Mouse (Mus musculus): ENCODE data around the gene Lpgat1. TPM values are rescaled to one million over a fixed set of nuclear protein-coding genes. Genes with fewer than 3 reads are reported as not detected.

The Lpgat1 gene
- polyA plus RNA-seq, 2 experiments: 4.3 to 7.7 TPM

DNA sequence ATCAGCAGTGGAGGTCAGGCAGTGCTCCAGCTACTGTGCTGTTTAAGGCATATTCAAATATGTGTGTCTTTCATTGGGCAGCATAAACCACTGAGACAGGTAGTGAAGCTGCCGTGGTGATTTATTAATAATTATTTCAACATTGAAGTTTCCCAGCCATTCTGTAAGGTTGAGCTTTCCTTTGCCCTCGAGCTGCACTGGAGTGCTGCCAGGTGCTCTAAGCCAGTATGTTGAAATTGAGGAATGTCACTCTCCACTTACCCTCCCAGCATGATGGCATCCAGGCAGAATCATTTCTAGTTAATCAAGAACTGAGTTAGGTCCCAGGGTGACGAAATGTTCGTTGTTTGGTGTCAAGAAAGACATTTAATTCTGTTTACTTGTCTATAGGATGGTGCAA is 24.4 kb upstream of the Lpgat1 start:
- H3K4me2 ChIP-seq (ENCODE audit: low read depth): no peak overlapping the region
- TF ChIP-seq CTCF (IDR thresholded peaks at IDR 0.05; ENCODE audit: low read depth) (no peak), EP300 (IDR thresholded peaks at IDR 0.05; ENCODE audit: low read depth) (no peak)
- no peaks in the 10 kb centered on the region for H3K27me3 ChIP-seq (ENCODE audit: control insufficient read depth, insufficient read depth, low read length)
- H3K36me3 ChIP-seq (replicated peaks; ENCODE audit: control insufficient read depth, insufficient read depth, low read depth): no peaks in the 10 kb centered on the region
- H3K9me3 ChIP-seq (ENCODE audit: control insufficient read depth, low read length): no peaks in the 10 kb centered on the region
- DNase-seq (ENCODE audit: low read depth in 3 of 3, low spot score in 3 of 3): no peak
- no peak overlapping the region for H3K4me3 ChIP-seq (ENCODE audit: insufficient read depth in 1 of 2, low read depth in 2 of 2, low read length in 2 of 2)
- no peak overlapping the region for H3K9ac ChIP-seq (replicated peaks)
- no peaks in the 10 kb centered on the region for H3K4me1 ChIP-seq (replicated peaks; ENCODE audit: control insufficient read depth in 2 of 2, insufficient read depth in 2 of 2, low read length in 1 of 2)
- WGBS (ENCODE audit: insufficient replicate concordance): 47% methylated on average over 4 of the region's 4 CpGs
- no peak for ATAC-seq (ENCODE audit: insufficient read depth)
- H3K27ac ChIP-seq: no peak overlapping the region

DNA sequence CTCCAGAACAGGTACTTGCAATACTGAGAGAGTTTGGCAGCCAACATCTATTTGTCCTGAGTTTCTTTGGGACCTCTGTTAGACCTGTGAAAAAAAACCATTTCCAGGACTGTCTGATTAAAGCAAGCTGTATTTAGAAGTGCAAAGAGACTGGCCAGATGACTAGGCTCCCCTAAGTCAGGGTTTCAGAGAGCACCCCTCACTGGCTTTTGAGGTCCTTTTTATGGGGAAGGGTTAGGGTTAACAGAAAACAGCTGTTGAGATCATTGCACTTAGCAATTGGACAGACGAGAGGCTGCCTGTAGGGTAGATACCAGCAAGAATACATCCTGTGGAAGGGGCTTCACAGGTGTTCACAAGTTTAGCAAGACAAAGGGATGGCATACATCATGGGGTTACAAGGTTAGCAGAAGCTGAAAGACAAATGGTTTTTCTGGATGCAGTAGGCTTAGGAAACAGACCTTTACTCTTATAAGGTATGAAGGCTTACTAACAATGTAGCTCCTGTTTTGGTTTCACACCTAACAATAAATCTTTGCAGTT is 19.3 kb upstream of the Lpgat1 start:
- WGBS (ENCODE audit: insufficient replicate concordance): 28% methylated on average over 1 of the region's 1 CpGs
- no peak for TF ChIP-seq EP300 (IDR thresholded peaks at IDR 0.05; ENCODE audit: low read depth)
- no peak for TF ChIP-seq CTCF (IDR thresholded peaks at IDR 0.05; ENCODE audit: low read depth)
- no peak overlapping the region for H3K4me3 ChIP-seq (ENCODE audit: insufficient read depth in 1 of 2, low read depth in 2 of 2, low read length in 2 of 2)
- no peaks in the 10 kb centered on the region for H3K36me3 ChIP-seq (replicated peaks; ENCODE audit: control insufficient read depth, insufficient read depth, low read depth)
- H3K9ac ChIP-seq (replicated peaks): no peak overlapping the region
- H3K27ac ChIP-seq: no peak overlapping the region
- H3K4me2 ChIP-seq (ENCODE audit: low read depth): no peak overlapping the region
- ATAC-seq (ENCODE audit: insufficient read depth) (no peak), DNase-seq (ENCODE audit: low read depth in 3 of 3, low spot score in 3 of 3) (no peak)
- 0 out of 4 replicates have a peak, but pooled peaks cover 0 to 4% of the 10 kb centered on the region in 2 experiments for H3K4me1 ChIP-seq (replicated peaks; ENCODE audit: control insufficient read depth in 2 of 2, insufficient read depth in 2 of 2, low read length in 1 of 2)
- no peaks in the 10 kb centered on the region for H3K27me3 ChIP-seq (ENCODE audit: control insufficient read depth, insufficient read depth, low read length)
- no peaks in the 10 kb centered on the region for H3K9me3 ChIP-seq (ENCODE audit: control insufficient read depth, low read length)

GRCm38 (mm10) chr1:191704535-191704934 is 13.1 kb upstream of the Lpgat1 start:
- H3K4me3 ChIP-seq (ENCODE audit: insufficient read depth in 1 of 2, low read depth in 2 of 2, low read length in 2 of 2): no peak overlapping the region
- no peaks in the 10 kb centered on the region for H3K9me3 ChIP-seq (ENCODE audit: control insufficient read depth, low read length)
- WGBS (ENCODE audit: insufficient replicate concordance): 21% methylated on average over 4 of the region's 4 CpGs
- no peaks in the 10 kb centered on the region for H3K36me3 ChIP-seq (replicated peaks; ENCODE audit: control insufficient read depth, insufficient read depth, low read depth)
- 0 out of 4 replicates have a peak, but pooled peaks cover 0 to 4% of the 10 kb centered on the region in 2 experiments for H3K4me1 ChIP-seq (replicated peaks; ENCODE audit: control insufficient read depth in 2 of 2, insufficient read depth in 2 of 2, low read length in 1 of 2)
- no peak overlapping the region for H3K4me2 ChIP-seq (ENCODE audit: low read depth)
- H3K27me3 ChIP-seq (ENCODE audit: control insufficient read depth, insufficient read depth, low read length): no peaks in the 10 kb centered on the region
- H3K27ac ChIP-seq: no peak overlapping the region
- no peak overlapping the region for H3K9ac ChIP-seq (replicated peaks)
- DNase-seq (ENCODE audit: low read depth in 3 of 3, low spot score in 3 of 3): no peak
- TF ChIP-seq EP300 (IDR thresholded peaks at IDR 0.05; ENCODE audit: low read depth) (no peak), CTCF (IDR thresholded peaks at IDR 0.05; ENCODE audit: low read depth) (no peak)
- ATAC-seq (ENCODE audit: insufficient read depth): no peak

DNA sequence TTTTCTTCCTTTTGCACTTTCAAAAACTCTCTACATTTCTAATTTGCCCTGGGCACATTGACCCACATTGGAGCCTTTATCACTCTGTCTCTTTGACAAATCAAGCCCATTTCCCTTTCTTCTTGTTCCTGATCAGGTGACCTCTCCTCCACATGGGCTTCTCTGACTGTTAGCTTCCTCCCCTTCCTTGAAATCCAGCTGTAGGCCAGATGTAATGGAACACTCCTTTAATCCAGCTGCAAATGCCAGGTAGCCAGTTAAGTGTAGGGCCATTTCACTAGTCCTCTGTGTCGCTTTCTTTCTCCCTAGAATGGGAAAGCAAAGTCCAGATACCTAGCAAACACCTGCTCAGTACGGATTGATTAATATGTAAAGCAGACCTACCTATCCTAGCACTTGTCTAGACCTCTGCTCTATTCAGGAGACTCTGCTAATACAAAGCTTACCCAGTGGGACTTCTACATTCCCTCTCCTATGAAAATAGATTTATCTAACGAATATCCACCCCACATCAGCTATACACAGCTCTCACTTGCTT is 11.0 kb upstream of the Lpgat1 start:
- no peak overlapping the region for H3K9ac ChIP-seq (replicated peaks)
- no peak overlapping the region for H3K4me3 ChIP-seq (ENCODE audit: insufficient read depth in 1 of 2, low read depth in 2 of 2, low read length in 2 of 2)

GRCm38 (mm10) chr1:191709811-191710210 is 7.8 kb upstream of the Lpgat1 start:
- WGBS (ENCODE audit: insufficient replicate concordance): 50% methylated on average over 2 of the region's 2 CpGs
- H3K36me3 ChIP-seq (replicated peaks; ENCODE audit: control insufficient read depth, insufficient read depth, low read depth): no peaks in the 10 kb centered on the region
- no peak overlapping the region for H3K9ac ChIP-seq (replicated peaks)
- no peaks in the 10 kb centered on the region for H3K4me1 ChIP-seq (replicated peaks; ENCODE audit: control insufficient read depth in 2 of 2, insufficient read depth in 2 of 2, low read length in 1 of 2)
- DNase-seq (ENCODE audit: low read depth in 3 of 3, low spot score in 3 of 3) (no peak), ATAC-seq (ENCODE audit: insufficient read depth) (no peak)
- no peak overlapping the region for H3K4me3 ChIP-seq (ENCODE audit: insufficient read depth in 1 of 2, low read depth in 2 of 2, low read length in 2 of 2)
- H3K9me3 ChIP-seq (ENCODE audit: control insufficient read depth, low read length): no peaks in the 10 kb centered on the region
- H3K27ac ChIP-seq: no peak overlapping the region
- TF ChIP-seq CTCF (IDR thresholded peaks at IDR 0.05; ENCODE audit: low read depth) (no peak), EP300 (IDR thresholded peaks at IDR 0.05; ENCODE audit: low read depth) (no peak)
- no peaks in the 10 kb centered on the region for H3K27me3 ChIP-seq (ENCODE audit: control insufficient read depth, insufficient read depth, low read length)
- no peak overlapping the region for H3K4me2 ChIP-seq (ENCODE audit: low read depth)

More for the DNA sequence above, 11.0 kb upstream of the Lpgat1 start:
- WGBS (ENCODE audit: insufficient replicate concordance): 34% methylated on average over 3 of the region's 3 CpGs
- no peak for DNase-seq (ENCODE audit: low read depth in 3 of 3, low spot score in 3 of 3)
- H3K4me2 ChIP-seq (ENCODE audit: low read depth): no peak overlapping the region
- H3K27ac ChIP-seq: no peak overlapping the region
- no peak for TF ChIP-seq EP300 (IDR thresholded peaks at IDR 0.05; ENCODE audit: low read depth)
- no peak for TF ChIP-seq CTCF (IDR thresholded peaks at IDR 0.05; ENCODE audit: low read depth)
- ATAC-seq (ENCODE audit: insufficient read depth): no peak
- 0 out of 4 replicates have a peak, but pooled peaks cover 0 to 4% of the 10 kb centered on the region in 2 experiments for H3K4me1 ChIP-seq (replicated peaks; ENCODE audit: control insufficient read depth in 2 of 2, insufficient read depth in 2 of 2, low read length in 1 of 2)
- no peaks in the 10 kb centered on the region for H3K27me3 ChIP-seq (ENCODE audit: control insufficient read depth, insufficient read depth, low read length)
- no peaks in the 10 kb centered on the region for H3K9me3 ChIP-seq (ENCODE audit: control insufficient read depth, low read length)
- no peaks in the 10 kb centered on the region for H3K36me3 ChIP-seq (replicated peaks; ENCODE audit: control insufficient read depth, insufficient read depth, low read depth)
